In the genomic region with DNA sequence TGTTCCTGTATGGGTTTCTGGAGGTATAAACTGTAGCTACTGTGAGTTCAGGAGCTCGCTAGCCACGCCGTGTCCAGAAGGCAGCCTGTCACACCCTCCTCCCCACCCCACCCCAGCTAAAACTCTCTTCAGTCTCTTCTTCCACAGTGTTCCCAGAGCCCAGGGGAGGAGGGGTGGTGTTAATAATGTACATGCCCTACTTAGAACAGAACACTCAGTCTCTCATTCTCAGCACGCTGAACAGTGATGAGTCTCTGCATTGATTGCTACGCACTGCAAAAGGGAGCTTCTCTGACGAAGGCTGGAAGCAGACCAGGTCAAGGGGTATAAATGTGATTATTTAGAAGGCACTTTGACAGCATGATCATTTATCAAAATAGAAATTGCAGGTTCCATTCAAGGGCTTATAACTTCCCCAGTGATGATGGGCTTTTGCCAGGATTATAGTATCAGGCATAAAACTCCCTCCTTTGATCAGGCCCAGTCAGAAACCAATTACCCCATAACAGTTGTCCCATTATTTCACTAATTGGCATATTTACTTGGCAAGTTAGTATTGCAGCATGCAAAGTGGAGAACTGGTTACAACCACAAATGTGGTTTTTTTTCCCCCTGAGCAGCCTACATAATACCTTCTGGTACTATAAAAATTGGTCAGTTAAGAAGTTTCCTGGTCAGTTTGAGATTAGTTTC, we compare ENCODE assay signal across 17 mouse cellular contexts. TPM values are rescaled to one million over a fixed set of nuclear protein-coding genes. Genes with fewer than 3 reads are reported as not detected.
A peak's percentile ranks its signal among the peaks of the same experiment; 100 is the strongest.
DNase-seq lines count a peak whose midpoint lies in the region; ATAC-seq and TF ChIP-seq lines count a peak whose summit lies in the region.
"Had no signal": no experiment of that assay in that cellular context is flagged by ENCODE, and none has a peak within 500 bp of the region (broad histone marks: within the 10 kb centered on the region; RNA-seq: fewer than 3 reads in every experiment).

No protein-coding gene starts in this region.

- H3K4me2 ChIP-seq in forebrain, embryonic 15.5 days (replicated peaks) = no peak overlapping the region
- no peak overlapping the region for H3K4me2 ChIP-seq in forebrain, embryonic 11.5 days (ENCODE audit: low read depth, low read length, severe bottlenecking)
- no peak overlapping the region for H3K4me2 ChIP-seq in lung, postnatal 0 days (replicated peaks; ENCODE audit: low read depth, low read length)
- no peak overlapping the region for H3K4me2 ChIP-seq in heart, embryonic 12.5 days
- H3K4me2 ChIP-seq: hindbrain, embryonic 15.5 days; liver, embryonic 12.5 days; neural tube, embryonic 12.5 days had no signal

- no peaks in the 10 kb centered on the region for H3K9me3 ChIP-seq in forebrain, embryonic 15.5 days
- H3K9me3 ChIP-seq in forebrain, embryonic 11.5 days (ENCODE audit: control insufficient read depth, low read length) = no peaks in the 10 kb centered on the region
- H3K9me3 ChIP-seq in lung, postnatal 0 days (ENCODE audit: low read length) = no peaks in the 10 kb centered on the region
- no peaks in the 10 kb centered on the region for H3K9me3 ChIP-seq in heart, embryonic 12.5 days (replicated peaks)
- H3K9me3 ChIP-seq: hindbrain, embryonic 15.5 days; limb, embryonic 10.5 days; liver, embryonic 12.5 days; neural tube, embryonic 12.5 days had no signal

- WGBS in forebrain, embryonic 15.5 days = 38% methylated on average over 6 of the region's 6 CpGs
- 76% methylated on average over 6 of the region's 6 CpGs for WGBS in forebrain, embryonic 11.5 days
- 82% methylated on average over 6 of the region's 6 CpGs for WGBS in lung, postnatal 0 days
- WGBS in heart, embryonic 12.5 days = 84% methylated on average over 6 of the region's 6 CpGs

- no peak for DNase-seq in forebrain, embryonic 11.5 days (ENCODE audit: low spot score)
- peak; percentile 41 for DNase-seq in right cerebral cortex, adult 18-20 months
- DNase-seq in right cerebral cortex, postnatal 4 days = no peak
- DNase-seq in layer of hippocampus, adult 9-11 months = peak; percentile 19
- DNase-seq in lung, postnatal 0 days (ENCODE audit: low spot score) = no peak
- DNase-seq: cerebellum, adult 9-10 months; gastrocnemius, adult 2 months; heart, adult 2 months; heart, postnatal 10 days; kidney, adult 2 months had no signal

- no peak overlapping the region for H3K9ac ChIP-seq in forebrain, embryonic 15.5 days (replicated peaks)
- H3K9ac ChIP-seq in forebrain, embryonic 11.5 days (ENCODE audit: low read length) = no peak overlapping the region
- no peak overlapping the region for H3K9ac ChIP-seq in lung, postnatal 0 days (replicated peaks; ENCODE audit: low read depth)
- no peak overlapping the region for H3K9ac ChIP-seq in heart, embryonic 12.5 days
- H3K9ac ChIP-seq: hindbrain, embryonic 15.5 days; liver, embryonic 12.5 days; neural tube, embryonic 12.5 days had no signal

- no peak overlapping the region for H3K4me3 ChIP-seq in forebrain, embryonic 15.5 days
- H3K4me3 ChIP-seq in forebrain, embryonic 11.5 days (ENCODE audit: low read depth, low read length) = no peak overlapping the region
- H3K4me3 ChIP-seq in lung, postnatal 0 days (ENCODE audit: low read depth, low read length) = no peak overlapping the region
- no peak overlapping the region for H3K4me3 ChIP-seq in heart, embryonic 12.5 days
- H3K4me3 ChIP-seq: gastrocnemius, adult 2 months; heart, adult 2 months; hindbrain, embryonic 15.5 days; limb, embryonic 10.5 days; liver, embryonic 12.5 days; neural tube, embryonic 12.5 days had no signal

- peak; percentile 76 for ATAC-seq in forebrain, embryonic 15.5 days (replicated peaks)
- no peak for ATAC-seq in forebrain, embryonic 11.5 days (replicated peaks; ENCODE audit: low FRiP score)
- no peak for ATAC-seq in lung, postnatal 0 days
- no peak for ATAC-seq in heart, embryonic 12.5 days (ENCODE audit: insufficient number of reproducible peaks, low FRiP score)
- ATAC-seq: liver, embryonic 12.5 days; midbrain, embryonic 16.5 days had no signal

- no peaks in the 10 kb centered on the region for H3K36me3 ChIP-seq in forebrain, embryonic 15.5 days
- no peaks in the 10 kb centered on the region for H3K36me3 ChIP-seq in forebrain, embryonic 11.5 days (ENCODE audit: control insufficient read depth, insufficient read depth, low read length)
- no peaks in the 10 kb centered on the region for H3K36me3 ChIP-seq in lung, postnatal 0 days (ENCODE audit: insufficient read depth, low read length)
- no peaks in the 10 kb centered on the region for H3K36me3 ChIP-seq in heart, embryonic 12.5 days
- H3K36me3 ChIP-seq: hindbrain, embryonic 15.5 days; limb, embryonic 10.5 days; liver, embryonic 12.5 days; neural tube, embryonic 12.5 days had no signal

- TF ChIP-seq CTCF in lung, postnatal 0 days (IDR thresholded peaks at IDR 0.05) = no peak

- peaks cover 12% of the 10 kb centered on the region for H3K4me1 ChIP-seq in forebrain, embryonic 15.5 days
- H3K4me1 ChIP-seq in forebrain, embryonic 11.5 days (replicated peaks; ENCODE audit: control insufficient read depth, insufficient read depth, low read length) = no peaks in the 10 kb centered on the region
- H3K4me1 ChIP-seq in lung, postnatal 0 days (ENCODE audit: insufficient read depth, low read depth, low read length) = no peaks in the 10 kb centered on the region
- H3K4me1 ChIP-seq in heart, embryonic 12.5 days (replicated peaks) = no peaks in the 10 kb centered on the region
- H3K4me1 ChIP-seq: hindbrain, embryonic 15.5 days; limb, embryonic 10.5 days; liver, embryonic 12.5 days; neural tube, embryonic 12.5 days had no signal

- H3K27me3 ChIP-seq in forebrain, embryonic 15.5 days = no peaks in the 10 kb centered on the region
- H3K27me3 ChIP-seq in forebrain, embryonic 11.5 days (ENCODE audit: control insufficient read depth, insufficient read depth, low read length) = no peaks in the 10 kb centered on the region
- H3K27me3 ChIP-seq in lung, postnatal 0 days (replicated peaks; ENCODE audit: insufficient read depth, low read length) = no peaks in the 10 kb centered on the region
- H3K27me3 ChIP-seq in heart, embryonic 12.5 days (replicated peaks) = no peaks in the 10 kb centered on the region
- H3K27me3 ChIP-seq: hindbrain, embryonic 15.5 days; liver, embryonic 12.5 days; neural tube, embryonic 12.5 days had no signal

- no peak for TF ChIP-seq EP300 in lung, postnatal 0 days (IDR thresholded peaks at IDR 0.05)

- no peak overlapping the region for H3K27ac ChIP-seq in forebrain, embryonic 15.5 days (replicated peaks)
- no peak overlapping the region for H3K27ac ChIP-seq in forebrain, embryonic 11.5 days (ENCODE audit: low read depth, low read length)
- no peak overlapping the region for H3K27ac ChIP-seq in lung, postnatal 0 days (ENCODE audit: low read length)
- no peak overlapping the region for H3K27ac ChIP-seq in heart, embryonic 12.5 days (ENCODE audit: poor library complexity, severe bottlenecking)
- H3K27ac ChIP-seq: gastrocnemius, adult 2 months; heart, adult 2 months; hindbrain, embryonic 15.5 days; limb, embryonic 10.5 days; liver, embryonic 12.5 days; neural tube, embryonic 12.5 days had no signal

RNA-seq across cellular contexts. Expression of gene Kbtbd8, which starts 29.7 kb away (rescaled TPM):
- 5.2 and 5.8 TPM in 2 replicates for polyA plus RNA-seq in forebrain, embryonic 15.5 days (2015; fragmentation: Nextera tagmentation; extraction: Ambion mirVana)
- 11.9 and 13.1 TPM in 2 replicates for polyA plus RNA-seq in forebrain, embryonic 11.5 days (2014; fragmentation: Nextera tagmentation; extraction: Ambion mirVana)
- 0.58 and 0.91 TPM in 2 replicates for polyA plus RNA-seq in lung, postnatal 0 days (2015; fragmentation: Nextera tagmentation; extraction: Ambion mirVana)
- polyA plus RNA-seq in heart, embryonic 12.5 days (2016; fragmentation: Nextera tagmentation; extraction: Ambion mirVana) = 1.8 and 2.3 TPM in 2 replicates

Comparison
In these comparisons a context has a peak if more than half of its experiments do, and no peak if none do; other contexts are left out.
1. DNase-seq: peak in right cerebral cortex, adult 18-20 months (single experiment) and layer of hippocampus, adult 9-11 months (single experiment); none in forebrain, embryonic 11.5 days (single experiment), right cerebral cortex, postnatal 4 days (single experiment) and lung, postnatal 0 days (single experiment).